ENCODE assay signal across 11 mouse cellular contexts in the genomic region with DNA sequence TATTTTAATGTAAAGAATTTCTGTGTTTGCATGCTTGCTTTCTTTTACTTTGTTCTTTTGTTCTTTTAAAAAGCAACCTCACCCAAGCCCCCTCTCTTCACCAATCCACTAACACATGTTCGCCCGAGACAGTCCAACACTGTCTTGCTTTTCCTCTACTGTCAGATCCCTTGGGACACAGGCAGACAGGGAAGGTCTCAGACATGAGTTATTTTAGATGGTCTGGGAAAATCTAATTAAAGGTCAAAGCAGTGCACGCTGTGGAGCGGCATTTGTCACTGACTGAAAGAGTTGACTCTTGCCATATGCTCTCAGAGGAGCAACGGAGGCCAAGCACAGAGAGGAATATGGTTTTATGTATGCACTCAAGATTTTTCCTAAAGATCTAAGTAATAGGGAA.
DNase-seq lines count a peak whose midpoint lies in the region; ATAC-seq and TF ChIP-seq lines count a peak whose summit lies in the region.
"Had no signal": no experiment of that assay in that cellular context is flagged by ENCODE, and none has a peak within 500 bp of the region (broad histone marks: within the 10 kb centered on the region; RNA-seq: fewer than 3 reads in every experiment).

No protein-coding gene starts in this region.

- H3K4me1 ChIP-seq in limb, embryonic 11.5 days (ENCODE audit: control insufficient read depth, insufficient read depth, low read length), result no peaks in the 10 kb centered on the region
- peaks cover 18% of the 10 kb centered on the region for H3K4me1 ChIP-seq in limb, embryonic 10.5 days
- peaks cover 6% of the 10 kb centered on the region for H3K4me1 ChIP-seq in hindbrain, embryonic 12.5 days
- H3K4me1 ChIP-seq in neural tube, embryonic 12.5 days, result peaks cover 6% of the 10 kb centered on the region
- no peaks in the 10 kb centered on the region for H3K4me1 ChIP-seq in thymus, adult 2 months (replicated peaks; ENCODE audit: control insufficient read depth, insufficient read depth, low read length)

- H3K4me3 ChIP-seq in limb, embryonic 11.5 days (ENCODE audit: low read depth, low read length), result no peak overlapping the region
- H3K4me3 ChIP-seq in limb, embryonic 10.5 days, result no peak overlapping the region
- no peak overlapping the region for H3K4me3 ChIP-seq in hindbrain, embryonic 12.5 days
- H3K4me3 ChIP-seq in neural tube, embryonic 12.5 days, result no peak overlapping the region
- no peak overlapping the region for H3K4me3 ChIP-seq in thymus, adult 2 months (ENCODE audit: control insufficient read depth, insufficient read depth, low read length)
- H3K4me3 ChIP-seq: layer of hippocampus, adult 2 months had no signal

- WGBS in limb, embryonic 11.5 days, result 23% methylated on average over 5 of the region's 5 CpGs
- 13% methylated on average over 5 of the region's 5 CpGs for WGBS in limb, embryonic 10.5 days
- WGBS in hindbrain, embryonic 12.5 days, result 18% methylated on average over 5 of the region's 5 CpGs
- 18% methylated on average over 5 of the region's 5 CpGs for WGBS in neural tube, embryonic 12.5 days
- WGBS in thymus, adult 2 months, result 98% methylated on average over 5 of the region's 5 CpGs

- H3K4me2 ChIP-seq in limb, embryonic 11.5 days (ENCODE audit: low read depth, severe bottlenecking), result no peak overlapping the region
- no peak overlapping the region for H3K4me2 ChIP-seq in hindbrain, embryonic 12.5 days (replicated peaks)
- H3K4me2 ChIP-seq in neural tube, embryonic 12.5 days (replicated peaks), result no peak overlapping the region
- H3K4me2 ChIP-seq: heart, embryonic 11.5 days had no signal

- no peaks in the 10 kb centered on the region for H3K27me3 ChIP-seq in limb, embryonic 11.5 days (ENCODE audit: control insufficient read depth, insufficient read depth, low read length)
- H3K27me3 ChIP-seq in limb, embryonic 10.5 days (ENCODE audit: low read depth, poor library complexity, severe bottlenecking), result no peaks in the 10 kb centered on the region
- H3K27me3 ChIP-seq in hindbrain, embryonic 12.5 days, result no peaks in the 10 kb centered on the region
- H3K27me3 ChIP-seq in neural tube, embryonic 12.5 days (replicated peaks), result no peaks in the 10 kb centered on the region
- H3K27me3 ChIP-seq in thymus, adult 2 months (ENCODE audit: control insufficient read depth, insufficient read depth, low read length), result no peaks in the 10 kb centered on the region

- H3K27ac ChIP-seq in limb, embryonic 11.5 days (replicated peaks; ENCODE audit: low read depth, low read length), result no peak overlapping the region
- H3K27ac ChIP-seq in limb, embryonic 10.5 days, result no peak overlapping the region
- H3K27ac ChIP-seq in hindbrain, embryonic 12.5 days, result peak overlapping the region; percentile 26; the same call in 1 of the 2 replicates
- H3K27ac ChIP-seq in neural tube, embryonic 12.5 days, result no peak overlapping the region
- H3K27ac ChIP-seq in thymus, adult 2 months (ENCODE audit: control insufficient read depth, insufficient read depth, low read length), result no peak overlapping the region
- H3K27ac ChIP-seq: layer of hippocampus, adult 2 months had no signal

- H3K9ac ChIP-seq in limb, embryonic 11.5 days (ENCODE audit: low read length), result no peak overlapping the region
- H3K9ac ChIP-seq in hindbrain, embryonic 12.5 days, result no peak overlapping the region
- H3K9ac ChIP-seq in neural tube, embryonic 12.5 days, result no peak overlapping the region

- TF ChIP-seq POLR2A in thymus, adult 2 months (IDR thresholded peaks at IDR 0.05; ENCODE audit: control insufficient read depth, extremely low read depth, insufficient read depth, low read length, poor library complexity), result no peak

- peak; percentile 27 for DNase-seq in adrenal gland, adult 8-10 months
- no peak for DNase-seq in adrenal gland, adult 18-20 months (ENCODE audit: low spot score in 2 of 2)
- DNase-seq in limb, embryonic 11.5 days (ENCODE audit: low spot score), result peak; percentile 23
- DNase-seq in limb, embryonic 10.5 days (ENCODE audit: low spot score), result no peak
- no peak for DNase-seq in thymus, adult 2 months
- DNase-seq in spleen, postnatal 14 days (ENCODE audit: low spot score in 2 of 2), result no peak

- no peaks in the 10 kb centered on the region for H3K36me3 ChIP-seq in limb, embryonic 11.5 days (ENCODE audit: control insufficient read depth, insufficient read depth, low read length)
- H3K36me3 ChIP-seq in limb, embryonic 10.5 days, result no peaks in the 10 kb centered on the region
- H3K36me3 ChIP-seq in hindbrain, embryonic 12.5 days, result no peaks in the 10 kb centered on the region
- no peaks in the 10 kb centered on the region for H3K36me3 ChIP-seq in neural tube, embryonic 12.5 days
- H3K36me3 ChIP-seq in thymus, adult 2 months (ENCODE audit: control insufficient read depth, insufficient read depth, low read length), result no peaks in the 10 kb centered on the region

- ATAC-seq in limb, embryonic 11.5 days (ENCODE audit: insufficient number of reproducible peaks, low FRiP score, low TSS enrichment, low read depth), result no peak
- ATAC-seq in hindbrain, embryonic 12.5 days (ENCODE audit: low FRiP score), result peak; percentile 63; the same call in 1 of the 2 replicates
- ATAC-seq in neural tube, embryonic 12.5 days (ENCODE audit: low FRiP score, low read depth), result peak; percentile 66
- ATAC-seq: forebrain, embryonic 16.5 days had no signal

- no peak for TF ChIP-seq CTCF in thymus, adult 2 months (IDR thresholded peaks at IDR 0.05; ENCODE audit: borderline replicate concordance, control insufficient read depth, extremely low read depth, insufficient read depth, low read length, poor library complexity)

- H3K9me3 ChIP-seq in limb, embryonic 11.5 days (ENCODE audit: control insufficient read depth, low read length), result no peaks in the 10 kb centered on the region
- H3K9me3 ChIP-seq in limb, embryonic 10.5 days (replicated peaks), result no peaks in the 10 kb centered on the region
- H3K9me3 ChIP-seq in hindbrain, embryonic 12.5 days (replicated peaks), result no peaks in the 10 kb centered on the region
- H3K9me3 ChIP-seq in neural tube, embryonic 12.5 days, result no peaks in the 10 kb centered on the region

Comparison
In these comparisons a context has a peak if more than half of its experiments do, and no peak if none do; other contexts are left out.
1. DNase-seq: peak in adrenal gland, adult 8-10 months (single experiment) and limb, embryonic 11.5 days (single experiment); none in adrenal gland, adult 18-20 months (0 of 2), limb, embryonic 10.5 days (single experiment), thymus, adult 2 months (single experiment) and spleen, postnatal 14 days (0 of 2).